15 mouse cellular contexts compared by ENCODE assay signal in genomic region chr16:63086086-63086796, GRCm38 (mm10).
DNase-seq lines count a peak whose midpoint lies in the region; ATAC-seq lines count a peak whose summit lies in the region.
"Had no signal": no experiment of that assay in that cellular context is flagged by ENCODE, and none has a peak within 500 bp of the region (broad histone marks: within the 10 kb centered on the region; RNA-seq: fewer than 3 reads in every experiment).

No protein-coding gene starts in this region.

- no peaks in the 10 kb centered on the region for H3K36me3 ChIP-seq in embryonic facial prominence, embryonic 15.5 days
- H3K36me3 ChIP-seq: heart, embryonic 13.5 days; midbrain, embryonic 13.5 days had no signal

- H3K9ac ChIP-seq in embryonic facial prominence, embryonic 15.5 days, result no peak overlapping the region
- H3K9ac ChIP-seq: heart, embryonic 13.5 days; liver, embryonic 14.5 days; midbrain, embryonic 13.5 days had no signal

- no peaks in the 10 kb centered on the region for H3K4me1 ChIP-seq in embryonic facial prominence, embryonic 15.5 days

- WGBS in embryonic facial prominence, embryonic 15.5 days, result 60% methylated on average over 9 of the region's 9 CpGs

- DNase-seq in adrenal gland, postnatal 10 days, result peak; percentile 34
- DNase-seq in adrenal gland, adult 8-10 months, result no peak
- DNase-seq in left cerebral cortex, postnatal 10 days (ENCODE audit: extremely low spot score in 1 of 2, low spot score in 2 of 2), result peak; percentile 11 to 23
- DNase-seq in left cerebral cortex, adult 18-20 months (ENCODE audit: low spot score in 2 of 2), result no peak
- peak; percentile 23 for DNase-seq in lung, postnatal 25 days (ENCODE audit: low spot score)
- DNase-seq in kidney, postnatal 10 days, result no peak
- DNase-seq in layer of hippocampus, adult 11-12 months (ENCODE audit: low spot score), result no peak
- DNase-seq: kidney, adult 8-10 months; layer of hippocampus, postnatal 36 days; right cerebral cortex, postnatal 14 days; thymus, postnatal 4 days had no signal

- no peak overlapping the region for H3K4me2 ChIP-seq in embryonic facial prominence, embryonic 15.5 days (replicated peaks)
- H3K4me2 ChIP-seq: heart, embryonic 13.5 days; midbrain, embryonic 13.5 days had no signal

- no peak overlapping the region for H3K27ac ChIP-seq in embryonic facial prominence, embryonic 15.5 days (replicated peaks)
- H3K27ac ChIP-seq: heart, embryonic 13.5 days; liver, embryonic 14.5 days; midbrain, embryonic 13.5 days had no signal

- peak; percentile 51; the same call in 1 of the 2 replicates for ATAC-seq in embryonic facial prominence, embryonic 15.5 days (ENCODE audit: insufficient number of reproducible peaks, low FRiP score, low TSS enrichment, low read depth)
- ATAC-seq: midbrain, embryonic 13.5 days had no signal

- intact Hi-C loops in left cerebral cortex, postnatal 10 days (cut with DNase I), result no loop called here

- no peaks in the 10 kb centered on the region for H3K9me3 ChIP-seq in embryonic facial prominence, embryonic 15.5 days (replicated peaks)
- H3K9me3 ChIP-seq: heart, embryonic 13.5 days; midbrain, embryonic 13.5 days had no signal

- no peaks in the 10 kb centered on the region for H3K27me3 ChIP-seq in embryonic facial prominence, embryonic 15.5 days
- H3K27me3 ChIP-seq: heart, embryonic 13.5 days had no signal

- no peak overlapping the region for H3K4me3 ChIP-seq in embryonic facial prominence, embryonic 15.5 days (replicated peaks)
- H3K4me3 ChIP-seq: heart, embryonic 13.5 days; midbrain, embryonic 13.5 days had no signal

Comparison
In these comparisons a context has a peak if more than half of its experiments do, and no peak if none do; other contexts are left out.
1. DNase-seq: peak in adrenal gland, postnatal 10 days (single experiment), left cerebral cortex, postnatal 10 days (2 of 2) and lung, postnatal 25 days (single experiment); none in adrenal gland, adult 8-10 months (single experiment), left cerebral cortex, adult 18-20 months (0 of 2), kidney, postnatal 10 days (single experiment) and layer of hippocampus, adult 11-12 months (single experiment).